Mouse (Mus musculus) embryonic facial prominence, embryonic 12.5 days (tissue): ENCODE measurements around the gene Ace2. TPM values are rescaled to one million over a fixed set of nuclear protein-coding genes. Genes with fewer than 3 reads are reported as not detected.

Experiments
- ATAC-seq: fragments of 200-750 bp; cut with Nextera tagmentation; 2 replicates; pipeline ENCODE4 v1.8.0; 2017; ENCODE audit not compliant: insufficient number of reproducible peaks, insufficient read depth, low FRiP score, low TSS enrichment
- H3K27ac ChIP-seq: fragments of 300-500 bp; sonication (generic); 2 replicates; pipeline ENCODE4 v1.5.1; 2016; ENCODE audit warnings: mild to moderate bottlenecking
- H3K27me3 ChIP-seq: fragments of 300-500 bp; sonication (generic); 2 replicates; pipeline ENCODE4 v1.6.1; 2016; ENCODE audit warnings: mild to moderate bottlenecking, moderate library complexity
- H3K36me3 ChIP-seq: fragments of 300-500 bp; sonication (generic); 2 replicates; pipeline ENCODE4 v1.6.1; 2016; ENCODE audit warnings: mild to moderate bottlenecking
- H3K4me1 ChIP-seq: fragments of 300-500 bp; sonication (generic); 2 replicates; pipeline ENCODE4 v1.6.1; 2016
- H3K4me2 ChIP-seq: fragments of 300-500 bp; sonication (generic); replicated peaks from 2 replicates; pipeline ENCODE4 v1.6.1; 2016; ENCODE audit warnings: mild to moderate bottlenecking, moderate library complexity
- H3K4me3 ChIP-seq: fragments of 300-500 bp; sonication (generic); 2 replicates; pipeline ENCODE4 v1.5.1; 2016; ENCODE audit warnings: mild to moderate bottlenecking
- H3K9ac ChIP-seq: fragments of 300-500 bp; sonication (generic); 2 replicates; pipeline ENCODE4 v1.6.1; 2016; ENCODE audit warnings: mild to moderate bottlenecking, moderate library complexity
- H3K9me3 ChIP-seq: fragments of 300-500 bp; sonication (generic); 2 replicates; pipeline ENCODE4 v1.6.1; 2016; ENCODE audit warnings: mild to moderate bottlenecking, moderate library complexity
- WGBS: fragments of 180-500 bp; shearing (Covaris S2); methylation state at CpG from one replicate; pipeline ENCODE4 v1.1.7; 2016; 5-methylcytosine and 5-hydroxymethylcytosine counted together
- polyA plus RNA-seq: library from polyadenylated mRNA; unstranded; fragments of >200 nt; fragmentation: Nextera tagmentation; extraction: Ambion mirVana; gene quantifications from 2 replicates; pipeline ENCODE4 v1.2.1, GENCODE M21; 2016

Gene Ace2
- polyA plus RNA-seq, 1 experiment from 2014 or later = 0.09 TPM

DNA sequence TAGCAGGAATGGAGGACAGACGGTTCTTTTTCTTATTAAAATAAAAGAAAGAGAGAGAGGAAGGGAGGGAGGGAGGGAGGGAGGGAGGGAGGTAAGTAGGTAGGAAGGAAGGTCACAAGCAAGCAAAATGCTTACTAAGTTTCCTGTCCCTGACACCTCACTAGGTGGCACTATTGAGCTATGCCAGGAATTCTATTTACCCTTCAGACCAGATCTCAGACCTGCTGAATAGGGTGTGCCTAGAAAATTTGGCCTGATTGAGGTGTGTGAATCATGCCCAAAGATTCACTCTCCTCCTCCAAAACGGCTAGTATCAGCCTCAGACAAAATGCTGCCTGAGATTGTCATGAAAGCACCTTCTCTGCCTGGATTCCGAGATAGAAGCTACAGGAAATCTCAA, 44.7 kb downstream of the Ace2 start:
- WGBS = 27% methylated on average over 3 of the region's 3 CpGs

GRCm38 (mm10) chrX:164189880-164190279, 50.7 kb downstream of the Ace2 start:
- Histone ChIP-seq H3K4me2 (no peak overlapping the region), H3K27ac (no peak overlapping the region), H3K36me3 (no peaks in the 10 kb centered on the region), H3K9ac (no peak overlapping the region), H3K27me3 (0 out of 2 replicates have a peak, but pooled peaks cover 2% of the 10 kb centered on the region), H3K9me3 (no peaks in the 10 kb centered on the region), H3K4me1 (no peaks in the 10 kb centered on the region), H3K4me3 (no peak overlapping the region)
- no peak for ATAC-seq

More for the DNA sequence above, 44.7 kb downstream of the Ace2 start:
- H3K9ac ChIP-seq = no peak overlapping the region
- no peaks in the 10 kb centered on the region for H3K9me3 ChIP-seq
- 0 out of 2 replicates have a peak, but pooled peaks cover 2% of the 10 kb centered on the region for H3K27me3 ChIP-seq
- H3K36me3 ChIP-seq = no peaks in the 10 kb centered on the region
- H3K4me3 ChIP-seq = no peak overlapping the region
- no peak overlapping the region for H3K27ac ChIP-seq
- no peak overlapping the region for H3K4me2 ChIP-seq
- no peak for ATAC-seq
- H3K4me1 ChIP-seq = no peaks in the 10 kb centered on the region

GRCm38 (mm10) chrX:164197679-164198078, 58.5 kb downstream of the Ace2 start:
- Histone ChIP-seq H3K4me1 (no peaks in the 10 kb centered on the region), H3K4me2 (no peak overlapping the region), H3K9ac (no peak overlapping the region), H3K27me3 (no peaks in the 10 kb centered on the region), H3K4me3 (no peak overlapping the region), H3K9me3 (no peaks in the 10 kb centered on the region), H3K36me3 (no peaks in the 10 kb centered on the region), H3K27ac (no peak overlapping the region)
- no peak for ATAC-seq
- WGBS = 85% methylated on average over 2 of the region's 2 CpGs

DNA sequence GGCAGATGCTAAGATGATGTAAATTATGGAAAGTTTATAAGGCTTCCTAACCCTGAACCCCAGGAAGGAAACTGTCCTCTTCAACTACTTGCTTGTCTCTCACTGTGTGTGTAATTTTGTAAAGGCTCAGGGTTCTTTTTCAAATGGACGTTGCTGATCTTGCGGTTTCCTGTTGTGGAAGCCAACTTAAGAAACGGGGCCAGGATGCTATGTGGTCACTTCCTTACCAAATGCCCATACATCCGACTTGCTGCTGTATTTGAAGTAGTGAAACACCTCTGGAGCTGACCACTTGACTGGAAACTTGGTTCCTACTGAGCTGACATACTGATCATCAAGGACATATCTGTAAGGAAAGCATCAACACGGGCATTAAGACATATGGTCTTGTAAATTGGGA, 61.4 kb downstream of the Ace2 start:
- no peak for ATAC-seq
- no peaks in the 10 kb centered on the region for H3K9me3 ChIP-seq
- no peak overlapping the region for H3K27ac ChIP-seq
- no peak overlapping the region for H3K4me3 ChIP-seq
- no peaks in the 10 kb centered on the region for H3K4me1 ChIP-seq
- no peak overlapping the region for H3K9ac ChIP-seq
- H3K27me3 ChIP-seq = no peaks in the 10 kb centered on the region
- no peaks in the 10 kb centered on the region for H3K36me3 ChIP-seq
- no peak overlapping the region for H3K4me2 ChIP-seq
- 79% methylated on average over 5 of the region's 5 CpGs for WGBS

DNA sequence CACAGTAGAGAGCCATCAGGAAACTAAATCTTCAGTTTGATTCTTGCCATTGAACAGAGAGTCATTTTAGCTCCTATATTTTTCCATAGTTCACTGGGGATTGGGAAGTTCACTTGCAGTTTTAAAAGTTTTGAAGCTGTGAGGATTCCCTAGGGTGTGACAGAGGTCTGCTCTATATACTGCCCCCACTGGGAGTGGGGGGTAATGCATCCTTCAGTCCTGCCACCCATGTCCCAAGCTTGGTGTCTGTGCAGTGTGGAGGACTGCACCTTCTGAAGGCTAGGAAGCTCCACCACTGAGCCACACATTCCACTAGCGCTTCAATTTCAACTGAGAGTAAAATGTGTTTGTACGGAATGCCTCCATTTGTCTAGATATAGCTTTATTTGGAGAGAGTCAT, 82.9 kb downstream of the Ace2 start:
- Histone ChIP-seq H3K36me3 (no peaks in the 10 kb centered on the region), H3K27me3 (no peaks in the 10 kb centered on the region), H3K4me1 (no peaks in the 10 kb centered on the region), H3K9me3 (no peaks in the 10 kb centered on the region), H3K9ac (no peak overlapping the region), H3K27ac (no peak overlapping the region), H3K4me3 (no peak overlapping the region), H3K4me2 (no peak overlapping the region)
- ATAC-seq = no peak
- WGBS = 66% methylated on average over 2 of the region's 2 CpGs

DNA sequence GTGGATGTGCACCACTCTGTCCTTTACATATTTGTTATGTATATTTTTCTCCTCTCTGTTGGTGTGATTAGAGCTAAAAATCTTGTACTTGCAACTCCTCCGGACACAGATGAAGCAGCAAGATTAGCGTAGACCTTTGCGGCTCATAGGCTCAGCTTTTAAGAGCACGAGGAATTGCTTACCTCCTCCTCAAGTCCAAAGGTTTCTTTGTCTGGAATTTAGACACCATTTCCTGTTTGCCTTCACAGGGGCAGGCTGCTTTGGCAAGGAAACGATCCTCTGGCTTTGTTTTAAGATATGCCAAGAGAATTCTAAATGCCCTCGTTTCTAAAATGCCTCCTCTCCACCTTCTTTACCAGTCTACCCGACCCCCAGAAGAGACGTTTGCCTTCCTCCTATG, 94.2 kb downstream of the Ace2 start:
- Histone ChIP-seq H3K4me2 (no peak overlapping the region), H3K27ac (no peak overlapping the region), H3K27me3 (0 out of 2 replicates have a peak, but pooled peaks cover 5% of the 10 kb centered on the region), H3K4me1 (no peaks in the 10 kb centered on the region), H3K36me3 (no peaks in the 10 kb centered on the region), H3K4me3 (no peak overlapping the region), H3K9ac (no peak overlapping the region), H3K9me3 (no peaks in the 10 kb centered on the region)
- 53% methylated on average over 8 of the region's 8 CpGs for WGBS
- ATAC-seq = no peak

Other genes starting within 250 kb of the Ace2 start
- 23.2 and 23.3 TPM in 2 replicates for gene Ap1s2, start 230.3 kb upstream of the Ace2 start, polyA plus RNA-seq
- 82.9 and 86.8 TPM in 2 replicates for gene Zrsr2, start 180.7 kb upstream of the Ace2 start, polyA plus RNA-seq
- gene Car5b, start 111.3 kb upstream of the Ace2 start, polyA plus RNA-seq = 0.69 and 0.73 TPM in 2 replicates
- gene Siah1b, start 62.8 kb upstream of the Ace2 start, polyA plus RNA-seq = 36.3 and 38.1 TPM in 2 replicates
- gene Cltrn, start 50.5 kb upstream of the Ace2 start, polyA plus RNA-seq = 0.20 and 0.24 TPM in 2 replicates
- gene Bmx, start 118.9 kb downstream of the Ace2 start, polyA plus RNA-seq = 0.32 and 0.47 TPM in 2 replicates
- gene Pir, start 130.0 kb downstream of the Ace2 start, polyA plus RNA-seq = 5.5 and 6.6 TPM in 2 replicates
- 1.9 TPM in 2 replicates for gene Vegfd, start 234.0 kb downstream of the Ace2 start, polyA plus RNA-seq